Mouse (Mus musculus) kidney, embryonic 14.5 days (tissue): Measurements from ENCODE around the gene Hsp90ab1. TPM values are rescaled to one million over a fixed set of nuclear protein-coding genes. Genes with fewer than 3 reads are reported as not detected.

Experiments used
- ATAC-seq: fragments of 200-750 bp; cut with Nextera tagmentation; 2 replicates; pipeline ENCODE4 v1.8.0; 2017; ENCODE audit warnings: moderate number of reproducible peaks, mild to moderate bottlenecking, moderate TSS enrichment, moderate library complexity; ENCODE audit not compliant: low FRiP score, low TSS enrichment
- H3K27ac ChIP-seq: fragments of 300-500 bp; sonication (generic); 2 replicates; pipeline ENCODE4 v1.5.1; 2014; ENCODE audit warnings: low read depth, mild to moderate bottlenecking, low read length, moderate library complexity, mixed read lengths
- H3K27me3 ChIP-seq: fragments of 300-500 bp; sonication (generic); 2 replicates; pipeline ENCODE4 v1.6.1; 2014; ENCODE audit warnings: mild to moderate bottlenecking, low read length; ENCODE audit not compliant: control insufficient read depth, insufficient read depth
- H3K36me3 ChIP-seq: fragments of 300-500 bp; sonication (generic); 2 replicates; pipeline ENCODE4 v1.6.1; 2014; ENCODE audit warnings: low read length, mixed read lengths; ENCODE audit not compliant: control insufficient read depth, insufficient read depth
- H3K4me1 ChIP-seq: fragments of 300-500 bp; sonication (generic); 2 replicates; pipeline ENCODE4 v1.6.1; 2014; ENCODE audit warnings: low read length, mixed read lengths; ENCODE audit not compliant: control insufficient read depth, insufficient read depth
- H3K4me2 ChIP-seq: fragments of 300-500 bp; sonication (generic); replicated peaks from 2 replicates; pipeline ENCODE4 v1.6.1; 2014; ENCODE audit warnings: low read depth, mild to moderate bottlenecking, low read length
- H3K4me3 ChIP-seq: fragments of 300-500 bp; sonication (generic); 2 replicates; pipeline ENCODE4 v1.5.1; 2014; ENCODE audit warnings: mild to moderate bottlenecking, low read length
- H3K9ac ChIP-seq: fragments of 300-500 bp; sonication (generic); 2 replicates; pipeline ENCODE4 v1.6.1; 2014; ENCODE audit warnings: low read depth, mild to moderate bottlenecking, low read length, moderate library complexity
- H3K9me3 ChIP-seq: fragments of 300-500 bp; sonication (generic); 2 replicates; pipeline ENCODE4 v1.6.1; 2016; ENCODE audit warnings: low read length; ENCODE audit not compliant: control insufficient read depth
- whole genome bisulfite sequencing: fragments of 180-500 bp; shearing (Covaris S2); extraction: QIAGEN DNeasy Blood & Tissue Kit; methylation state at CpG from one replicate; pipeline ENCODE4 v1.1.7; 2014; 5-methylcytosine and 5-hydroxymethylcytosine counted together
- polyA plus RNA-seq: library from polyadenylated mRNA; unstranded; fragments of >200 nt; fragmentation: Nextera tagmentation; extraction: Ambion mirVana; gene quantifications from 2 replicates; pipeline ENCODE4 v1.2.1, GENCODE M21; 2014

The Hsp90ab1 gene
- polyA plus RNA-seq, 1 experiment from 2014 or later: 1,961 TPM

- Histone ChIP-seq H3K27me3 (no peaks in the 10 kb centered on the region), H3K4me3 (no peak overlapping the region), H3K9ac (no peak overlapping the region), H3K27ac (peak overlapping the region; percentile 42), H3K9me3 (no peaks in the 10 kb centered on the region), H3K4me2 (no peak overlapping the region), H3K36me3 (no peaks in the 10 kb centered on the region), H3K4me1 (no peaks in the 10 kb centered on the region)
- no peak for ATAC-seq
- 39% methylated on average over 5 of the region's 5 CpGs for WGBS
These were observed 37.2 kb upstream of the Hsp90ab1 start for GRCm38 (mm10) chr17:45610144-45610866.

- no peak overlapping the region for H3K4me2 ChIP-seq
- H3K4me1 ChIP-seq: no peaks in the 10 kb centered on the region
- no peak for ATAC-seq
- H3K9ac ChIP-seq: no peak overlapping the region
- 86% methylated on average over 4 of the region's 4 CpGs for WGBS
- H3K36me3 ChIP-seq: no peaks in the 10 kb centered on the region
- H3K27me3 ChIP-seq: no peaks in the 10 kb centered on the region
- H3K9me3 ChIP-seq: no peaks in the 10 kb centered on the region
- no peak overlapping the region for H3K4me3 ChIP-seq
- H3K27ac ChIP-seq: no peak overlapping the region
These were observed 35.3 kb upstream of the Hsp90ab1 start for GRCm38 (mm10) chr17:45608396-45608795.

GRCm38 (mm10) chr17:45606992-45607879 is 34.2 kb upstream of the Hsp90ab1 start:
- H3K9ac ChIP-seq: no peak overlapping the region
- ATAC-seq: no peak
- no peak overlapping the region for H3K4me2 ChIP-seq
- H3K27ac ChIP-seq: no peak overlapping the region
- 84% methylated on average over 15 of the region's 15 CpGs for WGBS
- H3K27me3 ChIP-seq: no peaks in the 10 kb centered on the region
- no peaks in the 10 kb centered on the region for H3K36me3 ChIP-seq
- no peaks in the 10 kb centered on the region for H3K9me3 ChIP-seq
- no peak overlapping the region for H3K4me3 ChIP-seq
- H3K4me1 ChIP-seq: no peaks in the 10 kb centered on the region

- Histone ChIP-seq H3K4me3 (no peak overlapping the region), H3K27me3 (0 out of 2 replicates have a peak, but pooled peaks cover 4% of the 10 kb centered on the region), H3K4me1 (peaks cover 13% of the 10 kb centered on the region; the same call in 1 of the 2 replicates), H3K9ac (no peak overlapping the region), H3K4me2 (no peak overlapping the region), H3K27ac (no peak overlapping the region), H3K9me3 (no peaks in the 10 kb centered on the region), H3K36me3 (no peaks in the 10 kb centered on the region)
- ATAC-seq: no peak
- WGBS: 87% methylated on average over 3 of the region's 3 CpGs
These were observed 29.9 kb upstream of the Hsp90ab1 start for GRCm38 (mm10) chr17:45602984-45603383.

GRCm38 (mm10) chr17:45601877-45602304 is 28.8 kb upstream of the Hsp90ab1 start, which contains the start of gene Mymx:
Gene Mymx, minus strand, starts transcription at chr17:45602102.
- Histone ChIP-seq H3K4me2 (0 out of 2 replicates have a peak within 1 kb of the TSS, but pooled peaks have one; percentile 21), H3K27ac (no peak within 1 kb of the TSS)
- WGBS: 41% methylated on average over 6 of the region's 6 CpGs

GRCm38 (mm10) chr17:45601325-45601724 is 28.3 kb upstream of the Hsp90ab1 start:
- H3K9ac ChIP-seq: 0 out of 2 replicates have a peak overlapping the region, but pooled peaks have one; percentile 8
- H3K9me3 ChIP-seq: no peaks in the 10 kb centered on the region
- H3K4me2 ChIP-seq: 0 out of 2 replicates have a peak overlapping the region, but pooled peaks have one; percentile 21
- H3K4me3 ChIP-seq: no peak overlapping the region
- WGBS: 19% methylated on average over 22 of the region's 22 CpGs
- 0 out of 2 replicates have a peak, but pooled peaks cover 4% of the 10 kb centered on the region for H3K27me3 ChIP-seq
- no peaks in the 10 kb centered on the region for H3K36me3 ChIP-seq
- H3K27ac ChIP-seq: no peak overlapping the region
- H3K4me1 ChIP-seq: peaks cover 21% of the 10 kb centered on the region; the same call in 1 of the 2 replicates
- ATAC-seq: no peak

More at GRCm38 (mm10) chr17:45601877-45602304, 28.8 kb upstream of the Hsp90ab1 start, which contains the start of gene Mymx:
- Histone ChIP-seq H3K9ac (0 out of 2 replicates have a peak within 1 kb of the TSS, but pooled peaks have one; percentile 8), H3K4me1 (peaks cover 15% of the 10 kb centered on the region; the same call in 1 of the 2 replicates), H3K27me3 (0 out of 2 replicates have a peak, but pooled peaks cover 4% of the 10 kb centered on the region), H3K9me3 (no peaks in the 10 kb centered on the region), H3K36me3 (no peaks in the 10 kb centered on the region), H3K4me3 (no peak within 1 kb of the TSS)
- ATAC-seq: peak; percentile 24; the same call in 1 of the 2 replicates

GRCm38 (mm10) chr17:45600267-45600666 is 27.2 kb upstream of the Hsp90ab1 start:
- no peak for ATAC-seq
- 0 out of 2 replicates have a peak, but pooled peaks cover 4% of the 10 kb centered on the region for H3K27me3 ChIP-seq
- H3K27ac ChIP-seq: no peak overlapping the region
- H3K4me2 ChIP-seq: no peak overlapping the region
- H3K4me3 ChIP-seq: no peak overlapping the region
- peaks cover 26% of the 10 kb centered on the region; the same call in 1 of the 2 replicates for H3K4me1 ChIP-seq
- no peaks in the 10 kb centered on the region for H3K36me3 ChIP-seq
- H3K9ac ChIP-seq: no peak overlapping the region
- 50% methylated on average over 8 of the region's 8 CpGs for WGBS
- no peaks in the 10 kb centered on the region for H3K9me3 ChIP-seq

GRCm38 (mm10) chr17:45599446-45600242 is 26.6 kb upstream of the Hsp90ab1 start, which contains the start of gene Slc29a1:
Gene Slc29a1, minus strand, starts transcription at chr17:45599606.
- Histone ChIP-seq H3K4me3 (peak within 1 kb of the TSS; percentile 38), H3K4me2 (peak within 1 kb of the TSS; percentile 88), H3K4me1 (peaks cover 31% of the 10 kb centered on the region), H3K27ac (no peak within 1 kb of the TSS), H3K27me3 (0 out of 2 replicates have a peak, but pooled peaks cover 4% of the 10 kb centered on the region), H3K36me3 (no peaks in the 10 kb centered on the region), H3K9ac (peak within 1 kb of the TSS; percentile 52), H3K9me3 (no peaks in the 10 kb centered on the region)
- peak; percentile 48 for ATAC-seq
- WGBS: 15% methylated on average over 32 of the region's 32 CpGs
